Mouse (Mus musculus) ovary, postnatal 36 days (tissue): ENCODE results near the gene Rcn1.

Source experiments
- DNase-seq: peaks from one replicate; pipeline ENCODE4 v3.0.0; 2022; ENCODE audit warnings: low spot score, mixed read lengths

Gene Rcn1

DNA sequence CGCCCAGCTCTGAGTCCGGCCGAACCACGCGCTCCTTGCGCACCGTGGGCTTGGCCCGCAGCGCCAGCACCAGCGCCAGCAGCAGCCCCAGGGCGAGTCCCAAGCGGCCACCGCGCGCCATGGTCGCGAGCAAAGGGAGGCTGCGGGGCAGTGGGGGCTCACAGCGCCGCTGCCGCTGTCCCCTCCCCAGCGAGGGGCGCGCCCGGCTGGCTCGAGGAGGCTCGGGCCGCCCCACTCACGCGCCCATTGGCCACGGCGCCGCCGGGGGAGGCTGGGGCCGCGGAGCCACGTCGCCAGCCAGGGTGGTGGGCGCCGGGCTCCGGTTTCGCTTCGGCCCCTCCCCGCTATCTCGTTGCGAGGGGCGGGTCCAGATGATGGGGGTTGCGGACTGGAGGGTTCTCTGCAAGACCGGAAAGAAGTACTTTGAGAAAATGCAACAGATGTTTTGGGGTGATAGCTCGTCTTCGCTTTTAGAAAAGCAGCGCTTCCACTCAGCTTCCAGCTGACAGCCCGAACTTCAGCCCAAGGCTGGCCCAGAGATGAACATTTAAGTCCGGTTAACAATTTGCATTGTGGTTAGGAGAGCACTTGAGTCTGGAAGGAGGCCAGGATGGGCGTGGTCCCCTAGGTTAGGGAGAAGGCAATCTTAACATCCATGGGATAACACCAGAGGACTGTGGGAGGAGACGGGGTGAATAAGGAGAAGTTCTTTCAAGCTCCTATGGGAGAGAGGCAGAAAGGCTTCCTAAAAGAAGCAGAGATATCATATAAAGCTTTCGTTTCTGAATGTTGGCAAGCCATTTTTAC, at the start of gene Rcn1:
Gene Rcn1, minus strand, starts transcription at position 235 of the 807 bp plus-strand sequence.
- peak; percentile 87 for DNase-seq

DNA sequence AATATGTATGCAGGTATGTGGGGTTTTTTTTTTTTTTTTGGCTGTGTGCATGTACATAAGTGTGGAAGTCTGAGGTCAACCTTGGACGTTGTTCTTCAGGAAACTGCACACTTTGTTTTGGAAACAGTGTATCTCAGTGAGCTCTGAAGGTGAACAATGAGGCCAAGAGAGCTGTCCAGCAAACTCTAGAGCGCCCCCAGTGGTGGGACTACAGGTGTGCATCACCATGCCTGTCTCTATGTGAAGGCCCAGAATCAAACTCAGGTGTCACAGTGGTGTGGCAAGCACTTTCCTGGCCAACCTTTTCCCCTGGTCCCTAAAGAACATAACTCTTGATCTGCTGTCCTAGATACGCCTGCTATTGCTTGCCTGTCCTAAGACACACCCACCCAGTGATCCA, 45.0 kb upstream of the Rcn1 start:
- peak; percentile 13 for DNase-seq

DNA sequence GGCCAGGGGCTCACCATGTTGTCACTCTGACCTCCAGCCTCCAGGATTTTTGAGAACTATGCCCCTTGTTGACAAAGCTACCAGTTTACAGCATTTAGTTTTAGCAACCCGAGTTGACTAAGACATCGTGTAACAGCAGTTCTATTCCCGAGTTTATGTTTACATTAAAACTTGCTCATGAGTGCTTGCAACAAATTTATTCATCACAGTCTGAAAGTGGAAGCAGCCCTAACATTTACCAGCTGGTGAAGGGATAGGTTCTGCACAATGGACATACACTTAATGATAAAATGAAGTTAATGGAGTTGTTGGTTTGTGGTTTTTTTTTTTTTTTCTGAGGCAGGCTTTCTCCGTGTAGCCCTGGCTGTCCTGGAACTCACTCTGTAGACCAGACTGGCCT, 39.9 kb upstream of the Rcn1 start:
- no peak for DNase-seq

DNA sequence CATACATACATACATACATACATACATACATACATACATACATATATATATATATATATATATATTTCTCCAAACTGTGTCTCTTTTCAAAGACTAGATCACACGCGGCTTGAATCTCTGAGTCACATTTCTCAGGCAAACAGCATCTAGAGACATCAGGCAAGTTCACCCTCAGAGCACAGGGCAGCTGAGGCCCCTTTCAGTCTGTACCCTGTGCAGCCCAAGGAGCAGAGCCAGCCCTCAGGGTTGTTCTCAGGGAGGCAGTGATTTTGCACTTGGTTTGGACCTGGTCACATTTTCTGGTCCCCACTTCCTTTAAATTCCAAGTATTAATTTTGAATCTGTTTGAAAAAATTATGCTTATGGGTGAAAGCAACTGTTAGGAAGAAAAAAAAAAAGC, 39.4 kb upstream of the Rcn1 start:
- DNase-seq = no peak

DNA sequence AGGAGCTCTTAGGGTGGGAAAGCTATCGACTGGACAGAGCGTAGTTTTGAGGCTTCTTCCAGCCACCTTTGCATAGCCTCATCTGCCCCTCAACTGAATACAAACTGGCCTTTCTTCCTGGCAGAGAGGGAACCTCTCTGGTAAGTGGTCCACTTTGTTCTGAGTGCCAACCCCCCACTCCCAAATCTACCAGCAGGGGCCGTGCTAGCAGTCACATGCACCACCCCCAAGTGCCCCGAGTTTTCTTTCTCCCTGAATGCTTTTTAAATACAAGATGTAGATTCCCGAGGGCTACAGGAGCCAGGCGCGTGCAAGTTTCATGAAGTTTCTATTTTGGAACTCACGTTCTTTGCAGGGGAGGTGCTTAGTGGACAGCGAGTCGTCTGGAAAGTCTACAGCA, 33.8 kb upstream of the Rcn1 start:
- no peak for DNase-seq

DNA sequence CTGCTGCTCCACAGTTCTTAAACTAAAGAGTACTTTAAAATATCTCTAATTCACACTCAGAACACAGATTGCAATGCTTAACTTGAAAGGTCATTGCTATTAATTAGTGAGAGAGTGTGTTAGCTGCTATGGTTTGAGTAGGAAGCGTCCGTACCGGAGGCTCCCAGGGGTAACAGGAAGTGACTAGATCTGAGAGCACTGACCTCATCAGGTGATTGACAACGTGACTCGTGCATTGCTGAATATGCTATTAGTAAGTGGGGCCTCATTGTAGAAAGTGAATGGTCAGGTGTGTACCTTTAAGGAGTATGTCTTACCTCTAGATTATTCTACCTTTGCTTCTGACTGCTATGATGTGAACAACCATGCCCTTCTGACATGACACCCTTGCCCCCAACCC, 31.3 kb upstream of the Rcn1 start:
- DNase-seq = no peak

DNA sequence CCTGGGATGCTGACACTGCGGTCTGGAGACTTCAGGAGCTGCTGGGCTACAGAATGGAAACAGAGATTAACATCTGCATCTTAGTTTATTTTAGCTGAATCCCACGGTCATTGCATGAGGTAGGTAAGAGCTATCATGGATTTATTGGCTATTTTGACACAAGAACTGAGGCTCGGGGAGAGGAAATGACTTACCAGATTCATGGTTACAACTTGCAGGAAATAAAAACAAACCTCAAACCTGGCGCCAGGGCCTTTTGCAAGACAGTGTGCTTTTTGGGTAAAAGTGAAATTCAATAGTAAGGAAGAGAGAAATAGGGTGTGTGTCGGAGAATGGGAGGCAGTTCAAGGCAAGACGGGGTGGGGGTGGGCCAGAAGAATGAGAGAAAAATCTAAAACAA, 30.8 kb upstream of the Rcn1 start:
- no peak for DNase-seq

DNA sequence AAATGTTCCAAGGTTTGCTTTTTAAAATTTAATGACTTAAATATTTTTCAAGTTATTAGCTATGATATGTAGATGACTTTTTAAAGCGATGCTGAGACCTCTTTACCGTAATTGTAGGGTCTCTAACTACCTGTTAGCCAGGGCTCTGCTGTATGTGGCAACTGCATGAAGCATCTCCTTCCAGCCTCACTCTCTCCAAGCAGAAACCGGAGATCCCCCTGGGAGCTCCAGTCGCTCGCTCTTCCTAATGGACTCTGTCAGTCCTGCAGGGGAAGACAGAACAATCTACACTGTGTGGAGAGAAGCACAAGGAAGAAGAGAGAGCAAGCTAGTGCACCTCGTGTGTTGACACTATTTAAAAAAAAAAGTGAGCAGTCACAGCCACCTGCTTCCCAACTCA, 29.3 kb upstream of the Rcn1 start:
- no peak for DNase-seq

DNA sequence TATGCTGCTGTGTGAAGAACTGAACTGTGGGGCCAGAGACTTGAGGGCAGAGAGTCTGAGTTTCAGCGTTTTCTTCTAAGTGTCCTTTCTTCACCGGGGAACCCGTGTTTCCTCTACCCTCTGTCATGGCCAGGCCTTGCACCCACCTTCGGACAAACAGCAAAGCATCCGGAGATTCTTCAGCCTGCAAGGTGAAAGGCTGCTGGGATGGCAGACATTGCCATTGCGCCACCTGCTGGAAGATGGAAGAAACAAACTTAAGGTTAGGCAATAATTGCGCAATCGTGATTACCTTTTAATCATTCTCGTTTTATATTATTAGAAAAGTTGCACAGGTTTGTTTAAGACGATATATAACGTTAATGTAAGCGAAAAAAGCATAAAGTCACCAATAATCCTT, 28.9 kb upstream of the Rcn1 start:
- DNase-seq = peak; percentile 54

DNA sequence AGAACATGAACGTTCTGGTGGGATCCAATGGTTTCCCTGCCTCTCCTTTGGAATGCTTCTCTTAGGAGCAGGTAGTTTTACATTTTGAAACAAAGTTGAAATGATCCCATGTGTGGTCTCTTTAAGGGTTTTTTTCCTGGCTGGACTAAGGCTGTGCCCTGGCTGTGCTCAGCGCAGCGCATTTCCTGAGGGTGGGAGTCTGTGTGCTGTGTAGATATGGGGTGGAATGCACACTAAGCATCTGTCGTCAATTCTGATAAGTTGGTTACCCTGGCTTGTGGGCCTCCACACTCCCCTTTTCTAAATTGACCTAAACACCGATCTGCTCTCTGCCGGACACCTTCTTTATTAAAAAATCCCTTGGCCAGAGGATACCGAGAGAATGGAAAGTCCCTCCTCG, 28.3 kb upstream of the Rcn1 start:
- DNase-seq = no peak

DNA sequence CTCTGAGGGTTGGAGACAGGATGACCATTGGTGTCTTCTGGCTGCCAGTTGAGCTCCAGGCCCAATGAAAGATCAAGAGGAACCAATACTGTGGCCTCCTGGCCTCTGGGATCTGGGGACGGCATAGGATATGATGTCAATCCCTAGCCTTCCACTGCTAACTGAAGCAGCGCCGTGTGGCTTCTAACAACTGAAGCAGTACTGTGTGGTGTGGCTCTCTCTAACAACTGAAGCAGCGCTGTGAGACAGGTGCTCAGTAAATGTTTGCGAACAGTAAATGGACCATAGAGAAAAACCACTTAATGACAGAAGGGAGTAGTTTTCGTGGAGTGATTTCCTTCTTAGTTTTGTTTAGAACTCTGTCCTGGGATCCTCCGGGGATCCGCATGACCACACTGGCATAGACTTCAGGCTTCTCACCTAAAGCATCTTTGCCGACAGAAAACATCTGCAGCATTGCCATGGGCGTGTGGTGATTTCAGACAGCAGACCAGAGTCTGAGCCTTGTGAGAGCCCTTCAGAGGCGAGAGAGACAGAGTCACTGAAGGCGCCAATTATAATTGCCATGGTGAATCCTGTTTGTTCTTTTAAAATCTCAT, 19.6 kb upstream of the Rcn1 start:
- DNase-seq = no peak

DNA sequence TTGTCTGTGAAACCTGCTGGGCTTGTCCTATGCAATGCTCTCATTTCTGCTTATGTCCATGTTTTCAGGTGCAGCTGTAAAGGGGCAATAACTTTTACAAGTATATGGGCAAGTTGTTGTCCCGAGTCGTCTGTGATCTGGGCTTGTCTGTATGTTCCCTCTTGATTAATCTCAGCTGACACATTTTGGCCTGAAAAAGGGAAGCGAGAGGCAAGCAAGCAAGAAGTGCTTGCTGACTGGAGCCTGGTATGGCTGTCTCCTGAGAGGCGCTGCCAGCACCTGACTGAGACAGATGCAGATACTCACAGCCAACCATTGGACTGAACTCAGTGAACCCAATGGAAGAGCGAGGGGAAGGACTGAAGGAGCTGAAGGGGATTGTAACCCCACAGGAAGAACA, 18.5 kb upstream of the Rcn1 start:
- DNase-seq = no peak

DNA sequence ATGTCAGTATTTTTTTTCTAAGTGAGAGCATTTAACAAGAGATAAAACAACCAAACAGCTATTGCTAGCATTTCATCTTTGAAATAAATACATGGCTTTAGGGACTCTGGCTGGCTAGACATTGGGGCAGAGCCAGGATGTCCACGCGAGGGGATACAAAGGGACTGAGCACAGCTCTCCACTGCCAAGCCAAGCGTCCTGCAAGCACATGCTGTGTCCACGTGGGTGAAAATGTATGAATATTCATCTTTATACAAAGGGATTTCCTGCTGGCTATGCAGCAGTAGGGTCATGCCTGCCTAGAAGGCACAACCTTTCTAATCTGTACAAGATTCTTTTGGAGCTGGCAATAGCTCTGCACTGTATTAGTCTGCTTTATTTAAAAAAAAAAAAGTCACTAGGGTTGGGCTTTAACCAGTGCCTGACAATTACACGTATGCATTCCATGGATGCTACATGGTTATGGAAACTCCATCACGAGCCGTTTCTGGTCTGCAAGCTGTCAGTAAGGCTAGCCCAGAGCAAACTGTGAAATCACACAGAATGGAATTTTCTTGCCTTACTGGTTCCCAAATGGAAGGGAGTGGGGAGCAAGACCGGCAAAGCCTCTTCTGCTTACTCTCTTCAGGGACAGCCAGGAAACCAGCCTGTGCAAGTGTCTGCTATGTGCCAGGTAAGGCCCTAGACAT, 17.7 kb upstream of the Rcn1 start:
- no peak for DNase-seq

DNA sequence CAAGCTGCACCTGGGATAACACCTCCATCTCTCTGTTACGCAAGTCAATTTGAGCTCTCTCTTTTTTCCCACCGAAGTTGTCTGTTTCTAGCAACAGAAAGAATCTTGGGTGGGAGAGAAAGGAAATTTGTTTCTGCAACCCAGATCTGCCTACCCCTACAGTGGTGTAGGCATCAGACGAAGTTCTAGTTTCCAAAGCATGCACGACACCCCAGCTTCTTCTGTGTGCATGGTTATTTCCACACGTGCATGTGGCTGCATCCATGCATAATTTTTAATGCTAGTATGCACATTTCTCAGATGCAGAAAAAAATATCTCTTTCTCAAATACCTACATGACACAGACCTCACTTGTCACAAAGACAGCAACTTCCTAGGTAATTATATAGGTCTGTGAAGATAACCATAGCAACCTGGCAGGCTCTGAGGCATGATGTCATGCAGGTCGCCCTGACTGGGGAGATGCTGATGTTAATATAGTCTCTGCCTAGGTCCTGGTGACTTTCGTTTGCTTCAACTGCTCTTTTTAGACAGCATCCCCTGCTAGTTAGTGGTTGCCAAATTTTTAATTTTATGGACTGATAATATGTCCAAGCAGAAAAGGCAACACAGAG, 17.0 kb upstream of the Rcn1 start:
- no peak for DNase-seq

DNA sequence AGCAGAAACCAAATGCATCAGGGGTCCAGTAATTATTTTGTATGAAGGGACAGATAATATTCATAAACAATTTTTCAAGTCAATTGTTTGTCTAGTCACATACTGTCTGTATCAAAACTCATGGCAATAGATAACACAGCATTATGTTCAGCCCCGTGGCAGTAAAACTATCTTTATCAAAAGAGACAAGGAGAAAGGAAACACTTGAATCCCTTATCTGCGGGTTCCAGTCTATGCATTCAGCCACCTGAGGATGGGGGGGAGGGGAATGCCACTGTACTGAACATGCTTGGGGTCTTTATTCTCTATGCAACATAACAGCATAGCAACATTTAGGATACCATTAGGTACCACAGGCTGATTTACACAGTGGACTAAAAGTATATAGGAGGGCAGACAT, 15.2 kb upstream of the Rcn1 start:
- no peak for DNase-seq

DNA sequence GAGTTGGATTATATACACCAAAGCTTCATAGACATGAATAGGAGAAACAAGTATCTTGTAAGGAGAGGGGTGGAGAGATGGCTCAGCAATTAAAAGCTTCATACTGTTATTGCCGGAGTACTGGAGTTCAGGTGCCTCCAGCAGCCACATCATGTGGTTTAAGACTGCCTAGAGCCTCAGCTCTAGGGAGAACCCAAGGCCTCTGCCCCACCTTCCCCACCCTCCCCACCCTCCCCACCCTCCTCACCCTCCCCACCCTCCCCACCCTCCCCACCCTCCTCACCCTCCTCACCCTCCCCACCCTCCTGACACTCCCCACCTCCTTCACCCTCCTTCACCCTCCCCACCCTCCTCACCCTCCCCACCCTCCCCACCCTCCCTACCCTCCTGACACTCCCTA, 10.1 kb upstream of the Rcn1 start:
- no peak for DNase-seq

DNA sequence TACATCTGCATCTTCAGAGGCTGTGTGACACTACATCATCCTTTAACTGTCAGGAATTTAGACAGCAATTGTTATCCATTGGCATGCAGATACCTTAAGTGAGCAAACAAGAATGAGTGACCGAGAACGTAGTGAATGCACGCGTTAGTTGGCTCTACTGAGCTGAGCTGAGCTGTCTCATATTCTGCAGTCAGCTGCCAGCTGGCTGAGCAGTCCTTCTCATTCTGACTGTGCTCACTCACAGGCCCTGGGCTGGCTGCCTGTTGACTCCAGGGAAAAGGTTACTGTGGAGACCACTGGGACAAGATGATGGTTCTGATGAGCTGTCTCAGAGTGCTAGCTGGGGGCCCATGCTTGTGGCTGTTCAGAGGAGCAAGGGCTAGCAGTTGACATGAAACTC, 9.4 kb upstream of the Rcn1 start:
- DNase-seq = peak; percentile 26

DNA sequence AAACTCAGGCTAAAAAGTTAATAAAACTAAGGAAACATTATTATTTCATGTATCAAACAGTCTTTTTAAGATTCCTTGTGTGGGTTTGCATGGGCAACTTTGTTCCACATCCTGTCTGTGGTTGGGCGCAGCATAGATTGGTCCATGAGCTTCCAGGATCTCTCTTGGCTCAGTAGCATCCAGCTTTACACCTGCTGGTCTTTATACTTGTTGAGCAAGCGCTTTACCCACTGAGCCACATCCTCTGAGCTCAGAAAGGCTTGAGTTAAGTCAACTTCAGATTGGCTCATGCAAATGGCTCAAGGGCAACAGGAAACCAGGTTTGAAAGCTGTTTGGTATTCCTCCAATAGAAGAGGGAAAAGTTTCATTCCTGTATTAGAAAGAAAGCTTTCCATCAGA, 3.1 kb upstream of the Rcn1 start:
- DNase-seq = no peak

DNA sequence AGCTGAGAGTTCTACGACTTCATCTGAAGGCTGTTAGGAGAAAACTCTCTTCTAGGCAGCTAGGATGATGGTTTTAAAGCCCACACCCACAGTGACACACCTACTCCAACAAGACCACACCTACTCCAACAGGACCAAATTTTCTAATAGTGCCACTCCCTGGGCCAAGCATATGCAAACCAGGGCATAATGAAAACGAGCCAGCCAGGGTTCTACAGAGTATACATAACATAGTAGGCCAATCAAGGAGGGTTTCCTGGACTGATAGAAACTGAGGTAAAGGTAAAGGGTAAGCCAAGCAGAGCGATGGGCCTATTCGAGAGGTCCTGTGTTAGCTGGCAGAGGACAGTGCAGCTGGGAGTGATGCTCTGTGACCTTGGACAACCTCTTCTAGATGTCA, 1.4 kb upstream of the Rcn1 start:
- no peak for DNase-seq

DNA sequence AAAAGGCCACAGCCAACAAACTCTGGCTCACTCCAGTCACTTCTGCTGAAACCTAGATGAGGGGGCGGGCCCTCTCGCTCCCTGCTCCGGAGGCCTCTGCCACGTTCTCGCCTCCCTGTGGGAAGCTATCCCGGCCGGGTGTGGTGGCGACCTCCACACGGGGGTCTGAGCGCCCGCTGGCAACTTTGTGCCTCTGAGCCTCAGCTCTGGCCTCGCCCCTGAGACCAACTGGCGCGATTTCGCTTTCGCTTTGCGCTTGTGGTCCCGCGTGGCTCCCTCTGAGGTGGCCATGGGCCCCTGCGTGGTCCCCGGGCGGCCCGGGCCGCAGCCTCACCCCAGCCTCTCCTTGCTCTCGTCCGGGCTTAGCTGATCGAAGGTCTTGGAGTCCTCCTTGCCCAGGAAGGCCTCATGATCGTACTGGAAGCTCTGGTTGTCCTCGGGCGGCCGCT, 459 bp downstream of the Rcn1 start:
- no peak for DNase-seq

DNA sequence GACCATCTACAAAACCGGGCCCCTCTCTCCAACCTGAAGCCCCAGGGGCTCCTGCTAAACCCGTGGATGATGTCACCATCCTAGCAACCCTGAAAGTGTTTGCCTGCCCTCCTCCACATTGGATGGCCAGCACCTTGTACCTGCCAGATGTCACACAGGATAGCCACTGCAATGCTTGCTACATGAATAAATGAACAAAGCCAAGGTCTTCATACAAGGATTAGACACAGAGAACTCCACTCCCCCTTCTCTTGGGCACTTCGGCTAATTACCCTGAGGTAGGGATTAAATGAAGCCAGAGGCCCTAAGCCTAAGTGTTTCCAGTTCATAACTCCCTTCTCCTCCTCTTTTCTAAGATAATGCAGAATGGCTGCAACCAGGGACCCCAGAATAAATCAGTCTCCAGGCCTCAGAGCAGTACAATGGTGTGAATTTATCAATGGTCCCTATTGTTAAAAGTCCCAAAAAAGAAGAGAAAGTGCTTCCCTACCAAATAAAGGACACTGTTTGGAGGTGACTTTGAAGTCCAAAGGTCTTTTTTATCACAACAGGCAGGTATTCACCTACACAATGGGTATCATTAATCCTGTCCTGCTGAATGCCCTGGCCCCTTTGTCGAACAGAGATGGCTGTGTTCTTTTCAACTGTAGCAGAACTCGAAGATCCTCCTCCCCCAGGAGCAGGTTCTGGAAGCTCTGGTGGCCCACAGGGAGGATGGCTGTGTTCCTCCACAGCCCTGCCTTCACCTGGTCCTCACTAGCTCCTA, 1.5 kb downstream of the Rcn1 start:
- no peak for DNase-seq

DNA sequence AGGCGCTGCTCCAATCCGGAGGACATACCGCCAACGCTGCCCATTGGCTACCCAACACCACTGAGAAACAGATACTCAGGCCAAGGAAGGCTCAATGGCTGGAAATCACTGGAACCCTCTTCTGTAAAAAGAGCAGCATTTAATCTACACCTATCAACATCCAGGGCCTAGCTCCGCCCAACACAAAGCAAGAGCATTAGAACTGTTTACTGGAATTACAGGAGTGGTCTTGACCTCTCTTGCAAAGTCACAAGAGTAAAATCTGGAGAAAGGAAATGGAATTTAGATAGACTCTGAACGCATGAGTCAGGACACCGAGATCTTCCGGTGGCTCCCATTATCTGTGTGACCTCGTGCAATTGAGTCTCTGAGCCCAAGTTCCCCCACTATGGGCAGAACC, 3.1 kb downstream of the Rcn1 start:
- DNase-seq = no peak
